Mouse (Mus musculus): ENCODE data around the gene Rbm34.
A peak's percentile ranks its signal among the peaks of the same experiment; 100 is the strongest.
"Not testable (repeated sequence)": the region's sequence is repeated elsewhere in the genome, so short reads cannot be mapped to it uniquely, and the experiment has no call there.

Rbm34 gene

DNA sequence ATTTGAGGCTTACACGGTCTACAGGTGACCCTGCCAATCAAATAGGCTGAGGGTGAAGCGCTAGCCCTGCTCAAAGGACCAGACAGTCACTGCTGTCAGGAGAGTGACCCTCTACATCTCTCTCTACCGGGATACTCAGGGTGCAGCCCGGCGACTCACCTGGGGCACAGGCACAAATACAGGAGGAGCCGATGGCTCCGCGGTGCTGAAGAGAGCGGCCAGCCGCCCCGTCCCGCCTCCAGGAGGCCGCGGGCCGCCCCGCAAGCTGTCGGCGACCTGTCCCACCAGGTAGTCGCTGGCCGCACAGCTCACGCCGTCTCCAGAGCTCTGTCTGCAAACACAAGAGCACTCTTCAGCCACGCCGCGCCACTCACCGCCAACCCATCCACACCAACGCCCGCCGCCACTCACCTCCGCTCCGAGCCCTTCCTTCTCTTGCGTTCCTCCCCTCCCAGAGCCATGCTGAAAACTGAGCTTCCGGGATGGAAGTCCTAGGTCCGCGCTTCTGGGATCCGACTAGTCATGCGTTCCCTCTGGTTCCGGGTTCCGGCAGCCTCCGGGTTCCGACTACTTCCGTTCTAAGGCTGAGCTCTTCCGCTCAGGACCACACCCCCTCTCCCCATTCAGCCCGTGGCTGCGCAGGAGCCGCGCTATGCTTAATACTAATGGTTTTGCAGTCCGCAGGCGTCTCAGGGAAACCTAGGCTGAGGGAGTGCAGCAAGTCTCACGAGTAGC lies at the start of gene Rbm34:
Gene Rbm34 (minus strand): TSS at position 493 of the 735 bp plus-strand sequence.
- peak; percentile 94 for DNase-seq (ENCODE audit: extremely low spot score, low spot score)

DNA sequence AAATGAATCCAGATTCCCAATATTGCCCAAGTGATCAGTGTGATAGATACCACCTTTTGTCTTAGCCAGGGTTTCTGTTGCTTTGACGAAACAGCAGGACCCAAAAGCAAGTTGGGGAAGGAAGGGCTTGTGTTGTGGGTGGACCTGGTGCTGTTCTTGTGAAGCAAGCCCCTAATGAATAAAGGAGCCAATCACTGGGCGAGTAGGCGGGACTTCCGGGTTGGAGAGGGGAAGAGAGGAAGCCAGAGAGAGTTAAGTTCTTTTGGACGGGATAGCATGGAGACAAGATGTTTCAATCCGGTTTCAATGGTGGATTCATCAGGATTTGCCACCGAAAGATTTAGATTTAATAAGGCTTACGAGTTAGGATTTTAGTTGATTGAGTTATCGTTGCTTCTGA lies 40.8 kb upstream of the Rbm34 start:
- DNase-seq (ENCODE audit: extremely low spot score, low spot score), result no peak

DNA sequence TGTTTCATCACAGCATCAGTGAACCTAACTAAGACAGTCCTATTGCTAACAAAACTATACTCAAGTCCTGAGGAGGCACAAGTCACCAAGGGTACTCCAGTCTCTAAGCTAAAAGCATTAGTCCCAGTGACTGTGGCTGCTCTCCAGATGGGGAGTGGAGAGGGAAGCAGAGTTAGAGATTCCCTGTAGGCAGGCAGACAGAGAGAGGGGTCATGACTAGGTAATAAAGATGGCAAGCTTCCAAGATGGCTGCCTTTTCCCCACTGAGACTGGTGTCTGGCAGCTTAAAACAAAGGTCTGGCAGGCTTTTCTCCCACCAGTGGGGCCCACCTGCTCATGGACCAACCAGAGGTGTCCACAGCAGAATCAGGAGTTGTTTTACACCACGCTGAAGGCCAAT lies 23.6 kb upstream of the Rbm34 start:
- no peak for DNase-seq (ENCODE audit: extremely low spot score, low spot score)

DNA sequence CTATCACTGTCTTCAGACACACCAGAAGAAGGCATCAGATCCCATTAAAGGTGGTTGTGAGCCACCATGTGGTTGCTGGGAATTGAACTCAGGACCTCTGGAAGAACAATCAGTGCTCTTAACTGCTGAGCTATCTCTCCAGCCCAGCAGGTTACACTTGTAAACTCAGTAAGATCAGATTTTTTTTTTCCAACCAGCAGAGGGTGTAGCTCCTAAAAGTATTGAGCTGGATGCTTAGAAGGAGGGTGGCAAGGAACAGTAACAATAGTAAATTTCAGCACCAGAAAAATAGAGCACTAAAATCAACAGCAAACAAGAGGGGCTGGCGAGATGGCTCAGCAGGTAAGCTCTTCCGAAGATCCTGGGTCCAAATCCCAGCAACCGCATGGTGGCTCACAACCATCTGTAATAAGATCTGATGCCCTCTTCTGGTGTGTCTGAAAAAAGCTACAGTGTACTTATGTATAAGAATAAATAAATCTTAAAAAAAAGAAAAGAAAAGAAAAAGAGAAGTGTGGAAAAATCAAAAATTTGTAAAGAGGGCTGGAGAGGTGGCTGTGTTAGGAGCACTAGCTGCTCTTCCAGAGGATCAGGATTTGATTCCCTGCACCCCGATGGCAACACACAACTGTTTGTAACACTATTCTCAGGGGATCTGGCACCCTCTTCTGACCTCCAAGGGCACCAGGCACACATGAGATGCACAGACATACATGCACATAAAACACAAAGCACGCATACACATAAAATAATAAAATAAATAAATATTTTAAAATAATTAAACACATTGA lies 18.7 kb upstream of the Rbm34 start:
- no peak for DNase-seq (ENCODE audit: extremely low spot score, low spot score)

DNA sequence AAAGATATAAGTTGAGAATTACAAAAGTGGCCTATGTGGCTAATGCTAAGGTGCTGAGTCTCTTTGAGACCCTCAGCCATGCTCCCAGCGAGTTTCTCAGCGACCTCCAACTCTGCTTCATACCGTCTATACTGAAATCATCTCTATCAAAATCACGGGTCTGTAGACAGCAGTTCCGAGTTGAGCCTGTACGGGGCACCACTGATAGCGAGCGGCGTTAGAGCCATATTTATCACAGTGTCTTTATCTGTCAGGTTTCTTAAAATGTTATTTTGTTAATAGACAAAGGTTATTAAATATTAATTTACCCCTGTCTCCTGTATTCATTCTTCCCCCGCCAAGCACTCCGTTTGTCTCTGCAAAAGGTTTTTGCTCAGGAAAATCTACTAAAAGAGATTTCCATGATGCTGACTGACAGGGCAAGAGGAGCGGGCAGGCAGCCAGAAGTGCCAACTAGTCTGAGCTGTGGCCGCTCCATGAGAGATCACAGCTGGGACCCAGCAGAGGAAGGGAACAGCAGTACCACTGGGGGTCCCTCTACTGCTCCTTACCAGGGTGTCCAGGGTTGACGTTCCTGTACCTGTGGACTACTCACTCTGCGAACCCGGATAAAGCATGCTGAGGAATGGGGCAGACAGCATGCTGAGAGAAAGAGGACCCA lies 17.6 kb upstream of the Rbm34 start:
- DNase-seq (ENCODE audit: extremely low spot score, low spot score), result no peak

DNA sequence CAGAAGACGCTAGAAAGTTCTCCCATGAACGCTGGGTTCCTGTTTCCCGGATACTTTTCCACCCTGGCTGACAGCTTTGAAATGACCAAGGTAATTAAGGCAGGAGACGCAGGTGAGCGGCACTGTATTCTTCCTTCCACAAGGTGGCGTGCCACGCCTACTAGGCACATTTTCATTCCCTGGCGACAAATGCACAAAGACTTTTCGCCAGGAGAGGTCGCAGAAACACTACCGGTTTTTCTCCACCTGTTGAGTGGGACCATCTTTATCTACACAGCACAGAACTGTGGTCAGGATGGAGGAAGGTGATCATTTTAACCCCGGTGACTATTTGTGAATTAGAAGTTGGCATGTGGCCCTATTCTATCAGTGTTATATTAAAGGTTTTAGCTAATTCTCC lies 15.6 kb upstream of the Rbm34 start:
- DNase-seq (ENCODE audit: extremely low spot score, low spot score), result peak; percentile 80

DNA sequence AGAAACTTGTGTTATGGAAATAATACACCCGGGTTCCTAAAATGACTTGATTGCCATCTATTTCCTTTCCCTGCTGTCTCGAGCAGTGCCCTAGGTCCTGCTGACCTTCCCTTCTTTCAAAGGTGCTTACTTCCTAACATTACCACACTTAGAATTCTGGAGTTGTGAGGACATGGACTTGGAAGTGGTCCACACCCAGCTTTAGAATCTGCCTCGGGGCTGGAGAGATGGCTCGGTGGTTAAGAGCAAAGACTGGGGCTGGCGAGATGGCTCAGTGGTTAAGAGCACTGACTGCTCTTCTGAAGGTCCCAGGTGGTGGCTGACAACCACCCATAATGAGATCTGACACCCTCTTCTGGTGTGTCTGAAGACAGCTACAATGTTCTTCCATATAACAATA lies 9.2 kb upstream of the Rbm34 start:
- no peak for DNase-seq (ENCODE audit: extremely low spot score, low spot score)

DNA sequence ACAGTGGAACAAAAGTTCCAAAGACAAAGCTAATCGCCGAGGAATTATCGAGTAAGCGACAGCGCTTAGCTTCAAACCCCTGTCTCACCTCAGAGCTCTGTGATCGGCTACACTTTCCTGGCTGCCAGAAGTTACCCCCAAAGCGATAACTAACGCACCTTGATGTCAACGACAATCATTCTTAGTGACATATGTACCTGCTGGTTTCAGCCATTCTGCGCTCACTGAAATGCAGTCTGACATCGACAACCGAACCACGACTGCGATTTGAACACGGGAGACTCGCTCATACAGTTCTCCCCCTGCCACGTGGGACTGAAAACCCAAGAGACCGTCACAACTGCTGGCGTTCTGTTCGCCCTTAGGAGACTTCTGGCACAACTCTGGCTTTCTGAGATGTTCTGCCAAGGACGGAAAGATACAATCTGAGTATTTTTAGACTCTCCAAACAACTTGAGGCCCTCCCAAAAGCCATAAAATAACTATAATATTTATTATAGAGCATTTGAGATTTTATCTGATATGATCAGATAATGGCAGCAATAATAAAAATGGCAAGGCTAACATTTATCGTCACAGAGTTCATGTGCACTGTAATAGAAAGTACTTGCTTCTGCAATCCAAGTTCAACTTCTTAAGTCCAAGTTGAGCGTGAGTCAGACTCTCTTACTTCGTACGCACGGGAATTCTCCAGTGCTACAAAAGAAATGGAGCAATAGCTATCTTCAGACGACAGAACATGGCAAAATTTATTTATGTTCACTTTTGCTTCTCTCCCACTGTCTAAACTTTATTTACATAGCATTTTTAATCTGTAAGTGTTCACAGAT lies 8.4 kb upstream of the Rbm34 start:
- DNase-seq (ENCODE audit: extremely low spot score, low spot score), result no peak

DNA sequence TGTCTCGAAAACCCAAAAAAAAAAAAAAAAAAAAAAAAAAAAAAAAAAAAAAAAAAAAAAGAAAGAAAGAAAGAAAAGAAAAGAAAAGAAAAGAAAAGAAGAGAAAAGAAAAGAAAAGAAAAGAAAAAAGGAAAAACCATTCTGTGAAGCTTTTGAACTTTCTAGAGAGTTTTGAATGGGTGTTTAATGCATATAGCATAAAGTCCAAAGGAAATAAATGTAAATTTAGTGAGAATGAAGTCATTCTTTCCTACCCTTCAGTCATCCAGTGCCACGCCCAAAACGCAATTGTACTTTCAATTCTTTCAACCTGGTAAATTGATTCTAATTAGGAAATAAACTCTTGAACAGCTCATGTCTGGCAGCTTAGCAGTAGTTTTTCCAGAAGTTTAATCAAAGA lies 7.7 kb upstream of the Rbm34 start:
- not testable (repeated sequence) for DNase-seq (ENCODE audit: extremely low spot score, low spot score)

DNA sequence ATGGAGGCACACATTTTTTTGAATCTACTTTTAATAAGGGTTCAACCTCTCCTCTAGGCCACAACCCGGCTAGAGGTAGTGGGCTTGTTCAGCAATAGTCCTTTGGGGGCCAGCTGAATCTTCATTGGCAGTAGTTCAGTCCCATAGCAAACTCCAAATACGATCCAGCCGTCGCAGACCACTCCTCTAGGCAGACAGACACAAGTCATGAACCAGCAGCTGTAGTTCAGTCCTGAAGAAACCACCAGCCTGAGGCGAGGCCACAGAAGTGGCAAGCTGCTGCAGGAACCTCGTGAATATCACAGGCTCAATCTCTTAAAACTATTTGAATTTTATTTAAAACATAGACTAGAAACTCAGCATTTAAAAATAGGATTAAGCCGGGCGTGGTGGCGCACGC lies 7.2 kb upstream of the Rbm34 start:
- no peak for DNase-seq (ENCODE audit: extremely low spot score, low spot score)

DNA sequence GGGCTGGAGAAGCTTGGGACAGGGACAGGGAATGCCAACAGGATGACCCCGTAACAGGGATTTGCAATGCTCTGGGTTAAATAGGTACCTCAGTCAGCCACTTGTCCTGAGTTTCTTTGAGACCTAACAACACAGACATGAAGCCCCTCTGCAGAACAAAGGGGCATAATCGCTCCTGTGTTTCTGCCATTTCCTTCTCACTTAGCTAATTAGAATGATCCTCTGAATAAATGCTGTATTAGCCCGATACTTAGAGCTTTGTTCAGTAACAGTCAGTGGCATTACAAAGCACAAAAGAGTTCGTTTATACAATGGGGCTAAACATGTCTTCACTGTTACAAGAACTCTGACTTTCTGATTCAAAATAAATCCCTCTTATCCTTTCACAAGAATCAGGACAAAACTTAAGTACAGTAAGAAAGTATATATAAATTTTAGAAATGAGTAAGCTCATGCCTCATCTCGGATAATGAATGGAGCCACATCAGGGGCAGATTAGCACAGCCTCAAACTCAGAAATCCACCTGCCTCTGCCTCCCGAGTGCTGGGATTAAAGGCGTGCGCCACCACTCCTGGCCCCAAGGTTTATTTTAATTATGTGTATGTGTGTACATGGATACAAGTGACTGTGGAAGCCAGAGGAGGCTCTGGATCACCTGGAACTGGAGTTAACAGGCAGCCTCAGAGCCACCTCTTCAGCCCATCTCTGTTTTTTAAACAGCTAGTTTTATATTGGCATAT lies 5.9 kb upstream of the Rbm34 start:
- DNase-seq (ENCODE audit: extremely low spot score, low spot score), result no peak

DNA sequence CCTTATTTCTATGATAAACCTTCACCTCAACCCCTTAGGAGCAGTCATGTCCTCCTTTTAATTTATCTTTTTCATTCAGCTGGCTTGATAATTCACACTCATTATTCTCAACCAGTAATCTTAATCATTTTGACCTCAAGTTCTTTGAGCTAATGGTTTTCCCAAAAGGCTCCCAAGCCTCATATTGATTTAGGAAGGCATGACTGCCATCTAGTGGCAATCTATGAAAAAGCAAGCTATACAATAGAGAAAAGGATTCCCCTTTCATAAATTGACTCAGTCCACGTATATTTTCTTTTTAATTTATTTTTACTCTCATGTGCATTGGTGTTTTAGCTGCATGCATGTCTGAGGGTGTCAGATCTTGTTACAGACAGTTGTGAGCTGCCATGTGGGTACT lies 4.8 kb upstream of the Rbm34 start:
- no peak for DNase-seq (ENCODE audit: extremely low spot score, low spot score)

DNA sequence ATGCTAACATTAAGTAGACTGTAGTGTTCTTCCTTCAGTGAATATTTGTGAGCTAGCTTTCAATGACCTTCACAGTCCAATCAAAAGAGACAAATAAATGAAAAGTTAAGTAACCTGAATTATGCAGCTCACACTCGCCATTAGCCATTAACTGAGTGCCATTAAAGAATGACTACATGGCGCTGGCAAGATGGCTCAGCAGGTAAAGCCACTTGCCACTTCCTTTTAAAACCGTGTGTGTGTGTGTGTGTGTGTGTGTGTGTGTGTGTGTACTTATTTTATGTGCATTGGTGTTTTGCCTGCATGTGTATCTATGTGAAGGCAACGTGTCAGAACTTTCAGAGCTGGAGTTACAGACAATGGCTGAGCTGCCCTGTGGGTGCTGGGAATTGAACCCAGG lies 3.6 kb upstream of the Rbm34 start:
- DNase-seq (ENCODE audit: extremely low spot score, low spot score), result no peak

DNA sequence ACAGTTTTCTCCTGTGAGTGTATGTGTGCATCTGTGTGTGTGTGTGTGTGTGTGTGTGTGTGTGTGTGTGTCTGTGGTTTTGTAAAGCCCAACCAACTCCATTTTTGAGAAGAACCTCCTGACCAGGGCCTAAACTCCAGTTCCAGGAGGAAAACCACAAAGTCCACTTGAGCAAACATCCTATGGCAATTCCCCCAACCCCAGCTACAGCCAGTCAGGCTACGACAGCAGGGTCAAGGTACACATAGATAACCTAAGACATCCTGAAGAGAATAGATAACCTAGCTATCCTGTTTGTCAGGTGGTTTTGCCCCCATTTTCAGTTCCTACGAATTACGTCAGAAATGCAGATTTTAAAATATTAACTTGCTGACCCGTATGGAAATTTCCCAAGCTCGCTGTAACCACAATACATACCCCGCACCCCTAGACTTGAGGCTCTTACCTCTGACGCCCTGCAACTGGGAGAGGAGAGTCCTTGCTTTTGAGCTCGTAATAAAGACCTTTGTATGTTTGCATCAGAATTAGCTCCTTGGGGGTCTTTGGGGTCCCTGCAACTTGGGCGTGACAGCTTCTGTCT lies 2.9 kb upstream of the Rbm34 start:
- no peak for DNase-seq (ENCODE audit: extremely low spot score, low spot score)

DNA sequence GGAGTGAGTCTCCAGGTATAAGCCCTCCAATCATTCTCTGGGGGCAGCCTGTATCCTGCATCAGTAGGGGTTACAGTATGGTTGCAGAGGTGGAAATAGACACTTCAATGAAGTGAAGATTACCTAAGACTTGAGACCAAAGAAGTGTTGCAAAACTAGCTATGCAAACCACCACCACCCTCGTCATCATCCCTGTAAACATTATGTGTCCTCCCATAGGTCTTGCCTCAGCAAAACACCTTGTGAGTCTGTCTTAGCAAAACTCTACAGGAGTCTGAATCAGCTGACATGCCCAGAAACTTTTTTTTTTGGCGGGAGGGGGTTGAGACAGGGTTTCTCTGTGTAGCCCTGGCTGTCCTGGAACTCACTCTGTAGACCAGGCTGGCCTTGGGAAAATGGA lies 1.8 kb upstream of the Rbm34 start:
- no peak for DNase-seq (ENCODE audit: extremely low spot score, low spot score)

DNA sequence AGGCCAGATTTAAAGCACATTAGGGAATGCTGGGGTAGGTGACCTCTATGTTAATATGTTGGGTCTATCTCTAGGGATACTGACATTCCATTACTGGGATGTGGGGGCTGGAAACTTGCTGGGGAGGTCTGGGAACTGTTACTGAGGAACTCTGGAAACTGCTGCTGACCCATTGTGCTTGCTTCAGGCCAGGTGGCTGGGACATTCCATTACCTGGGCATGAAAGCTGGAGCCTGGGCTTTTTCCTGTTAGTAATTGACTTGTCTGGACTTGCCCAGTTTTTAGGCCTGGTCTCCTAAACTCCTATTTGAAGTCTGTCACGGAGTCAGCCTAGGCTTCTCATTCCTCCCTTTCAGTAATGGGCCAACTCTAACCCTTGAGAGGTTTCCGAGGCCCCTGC lies 1.2 kb upstream of the Rbm34 start:
- no peak for DNase-seq (ENCODE audit: extremely low spot score, low spot score)

DNA sequence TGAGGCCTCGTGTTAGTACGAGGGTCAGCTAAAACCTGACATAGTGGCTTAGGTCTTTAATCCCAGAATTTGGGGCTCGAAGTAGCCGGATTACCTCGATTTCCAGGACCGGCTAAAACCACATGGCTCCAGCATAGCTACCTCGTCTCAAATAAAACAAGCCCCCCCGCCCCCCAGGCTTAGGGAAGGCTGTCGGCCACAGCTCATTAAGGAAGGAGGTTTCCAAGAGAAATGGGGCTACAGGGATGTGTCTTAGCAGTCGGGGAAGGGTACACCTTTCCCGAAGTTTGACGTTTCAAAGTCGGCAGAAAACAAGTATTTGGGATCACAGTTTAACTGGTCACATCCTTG lies 418 bp upstream of the Rbm34 start:
- no peak for DNase-seq (ENCODE audit: extremely low spot score, low spot score)

DNA sequence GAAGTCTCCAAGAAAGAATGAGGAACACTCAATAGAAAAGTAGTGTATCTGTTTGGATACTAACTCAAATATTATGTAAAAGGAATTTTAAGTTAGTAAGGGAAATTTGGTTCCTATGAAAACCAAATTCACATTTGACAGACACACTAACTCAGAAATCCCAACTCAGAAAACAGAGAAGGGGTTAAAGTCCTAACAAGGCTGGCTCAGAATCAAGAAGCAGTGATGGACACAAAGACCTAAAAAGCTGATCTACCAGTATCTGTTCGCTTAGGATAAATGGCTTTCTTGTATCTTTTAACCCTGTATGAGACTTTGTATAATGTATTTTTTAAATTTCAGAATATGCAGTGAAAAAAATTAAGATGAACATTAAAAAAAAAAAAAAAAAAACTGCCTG lies 1.3 kb downstream of the Rbm34 start:
- DNase-seq (ENCODE audit: extremely low spot score, low spot score), result no peak

DNA sequence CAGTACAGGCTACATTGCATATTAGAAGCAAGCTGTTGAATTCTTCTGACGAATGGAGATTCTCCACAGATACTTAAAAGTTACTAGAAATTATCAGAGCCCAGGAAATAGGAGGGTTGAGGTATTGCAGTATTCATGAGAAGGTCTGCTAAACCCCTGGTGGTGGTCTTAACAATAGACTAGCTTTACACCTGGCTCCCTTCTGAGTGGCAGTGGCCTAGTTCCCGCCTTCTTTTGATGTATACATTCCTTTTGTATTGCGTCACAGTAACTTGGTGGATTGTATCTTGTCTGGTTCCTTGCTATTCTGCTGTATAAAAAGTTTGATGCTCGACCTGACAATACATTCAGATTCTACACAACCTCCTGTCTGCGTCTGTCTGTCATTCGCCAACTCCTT lies 2.8 kb downstream of the Rbm34 start:
- no peak for DNase-seq (ENCODE audit: extremely low spot score, low spot score)

DNA sequence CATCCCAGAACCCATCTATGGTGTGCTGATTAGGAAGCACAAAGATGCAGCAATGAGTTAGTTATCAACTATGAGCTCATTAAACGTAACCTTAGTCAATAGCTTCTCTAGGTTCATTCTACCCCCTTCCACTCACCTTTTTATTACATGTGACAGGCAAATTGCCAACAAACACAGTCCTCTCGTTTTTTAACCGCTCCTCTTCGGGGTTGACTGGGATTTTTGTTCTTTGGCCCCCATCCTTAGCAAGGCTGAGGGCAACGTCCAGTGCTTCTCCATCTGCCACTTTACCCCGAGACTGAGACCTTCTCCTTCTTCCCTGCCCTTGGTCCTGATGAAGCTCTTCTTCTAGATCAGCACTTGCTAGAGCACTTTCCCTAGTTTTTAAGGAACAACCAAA lies 5.6 kb downstream of the Rbm34 start:
- no peak for DNase-seq (ENCODE audit: extremely low spot score, low spot score)

DNA sequence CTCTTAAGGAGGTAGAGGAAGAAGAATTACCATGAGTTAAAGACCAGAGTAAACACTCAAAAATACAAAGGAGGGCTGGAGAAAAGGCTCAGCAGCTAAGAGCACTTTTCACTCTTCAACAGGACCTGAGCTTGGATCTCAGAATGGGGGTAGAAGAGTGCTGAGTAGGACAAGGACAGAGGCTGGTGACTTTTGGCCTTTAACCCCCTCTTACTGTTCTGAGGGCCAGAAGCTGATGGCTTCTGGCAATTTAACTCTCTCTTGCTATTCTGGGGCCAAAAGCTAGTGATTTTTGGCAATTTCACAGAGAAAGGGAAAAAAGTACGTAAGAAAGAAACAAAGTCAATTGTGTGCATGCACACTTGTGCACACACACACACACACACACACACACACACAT lies 8.0 kb downstream of the Rbm34 start:
- no peak for DNase-seq (ENCODE audit: extremely low spot score, low spot score)
